Mouse (Mus musculus) midbrain, embryonic 11.5 days (tissue): ENCODE measurements around the gene Zfp599. TPM values are rescaled to one million over a fixed set of nuclear protein-coding genes. Genes with fewer than 3 reads are reported as not detected.

Experiments used
- ATAC-seq: fragments of 200-750 bp; cut with Nextera tagmentation; 2 replicates; pipeline ENCODE4 v1.8.0; 2017; ENCODE audit warnings: moderate TSS enrichment, moderate library complexity; ENCODE audit not compliant: low FRiP score
- DNase-seq: peaks from one replicate; pipeline ENCODE4 v3.0.0; 2015; ENCODE audit warnings: low spot score; ENCODE audit errors: missing footprints
- H3K27ac ChIP-seq: fragments of 300-500 bp; sonication (generic); 2 replicates; pipeline ENCODE4 v1.5.1; 2014; ENCODE audit warnings: low read depth, low read length
- H3K27me3 ChIP-seq: fragments of 300-500 bp; sonication (generic); 2 replicates; pipeline ENCODE4 v1.6.1; 2014; ENCODE audit warnings: mild to moderate bottlenecking, low read length, moderate library complexity, mixed read lengths; ENCODE audit not compliant: control insufficient read depth, insufficient read depth
- H3K36me3 ChIP-seq: fragments of 300-500 bp; sonication (generic); 2 replicates; pipeline ENCODE4 v1.6.1; 2014; ENCODE audit warnings: mild to moderate bottlenecking, low read length, moderate library complexity, mixed read lengths; ENCODE audit not compliant: control insufficient read depth, insufficient read depth
- H3K4me1 ChIP-seq: fragments of 300-500 bp; sonication (generic); 2 replicates; pipeline ENCODE4 v1.6.1; 2014; ENCODE audit warnings: low read length; ENCODE audit not compliant: control insufficient read depth, insufficient read depth
- H3K4me2 ChIP-seq: fragments of 300-500 bp; sonication (generic); 2 replicates; pipeline ENCODE4 v1.6.1; 2014; ENCODE audit warnings: mild to moderate bottlenecking, moderate library complexity
- H3K4me3 ChIP-seq: fragments of 300-500 bp; sonication (generic); 2 replicates; pipeline ENCODE4 v1.5.1; 2014; ENCODE audit warnings: low read depth, low read length
- H3K9ac ChIP-seq: fragments of 300-500 bp; sonication (generic); 2 replicates; pipeline ENCODE4 v1.6.1; 2014; ENCODE audit warnings: low read length
- H3K9me3 ChIP-seq: fragments of 300-500 bp; sonication (generic); 2 replicates; pipeline ENCODE4 v1.6.1; 2016; ENCODE audit warnings: low read length; ENCODE audit not compliant: control insufficient read depth
- WGBS: fragments of 180-500 bp; shearing (Covaris S2); extraction: QIAGEN DNeasy Blood & Tissue Kit; methylation state at CpG from one replicate; pipeline ENCODE4 v1.1.7; 2014; 5-methylcytosine and 5-hydroxymethylcytosine counted together
- polyA plus RNA-seq: library from polyadenylated mRNA; unstranded; fragments of >200 nt; fragmentation: Nextera tagmentation; extraction: Ambion mirVana; gene quantifications from 2 replicates; pipeline ENCODE4 v1.2.1, GENCODE M21; 2014

Gene Zfp599
- polyA plus RNA-seq, 1 experiment from 2014 or later = 6.7 TPM

GRCm38 (mm10) chr9:22213785-22214194 lies 45.9 kb downstream of the Zfp599 start:
- H3K36me3 ChIP-seq = no peaks in the 10 kb centered on the region
- no peaks in the 10 kb centered on the region for H3K27me3 ChIP-seq
- no peak overlapping the region for H3K27ac ChIP-seq
- 82% methylated on average over 2 of the region's 2 CpGs for WGBS
- H3K4me2 ChIP-seq = no peak overlapping the region
- no peak overlapping the region for H3K4me3 ChIP-seq
- DNase-seq (no peak), ATAC-seq (no peak)
- H3K4me1 ChIP-seq = no peaks in the 10 kb centered on the region
- H3K9me3 ChIP-seq = no peaks in the 10 kb centered on the region
- no peak overlapping the region for H3K9ac ChIP-seq

Other genes with a start within 250 kb of the Zfp599 start
- 49.8 and 53.9 TPM in 2 replicates for gene Elavl3, start 207.9 kb downstream of the Zfp599 start, polyA plus RNA-seq
- not detected in 2 replicates for gene Gm49318, start 188.6 kb downstream of the Zfp599 start, polyA plus RNA-seq
- 7.6 and 7.9 TPM in 2 replicates for gene Zfp653, start 188.5 kb downstream of the Zfp599 start, polyA plus RNA-seq
- gene Ecsit, start 174.5 kb downstream of the Zfp599 start, polyA plus RNA-seq = 31.2 and 31.5 TPM in 2 replicates
- gene Cnn1, start 160.7 kb downstream of the Zfp599 start, polyA plus RNA-seq = 1.3 and 1.6 TPM in 2 replicates
- 208 and 225 TPM in 2 replicates for gene Elof1, start 142.7 kb downstream of the Zfp599 start, polyA plus RNA-seq
- gene Acp5, start 124.2 kb downstream of the Zfp599 start, polyA plus RNA-seq = 15.4 and 19.7 TPM in 2 replicates
- 63.9 and 66.6 TPM in 2 replicates for gene Pigyl, start 103.0 kb downstream of the Zfp599 start, polyA plus RNA-seq
- gene Zfp872, start 71.8 kb downstream of the Zfp599 start, polyA plus RNA-seq = 0.17 and 0.23 TPM in 2 replicates
- 11.3 and 11.8 TPM in 2 replicates for gene Zfp809, start 34.2 kb downstream of the Zfp599 start, polyA plus RNA-seq
- gene Zfp810, start 47.8 kb upstream of the Zfp599 start, polyA plus RNA-seq = 25.9 and 27.4 TPM in 2 replicates
- 40.9 and 45.8 TPM in 2 replicates for gene Anln, start 129.3 kb upstream of the Zfp599 start, polyA plus RNA-seq
- 11.1 and 13.6 TPM in 2 replicates for gene 9530077C05Rik, start 151.6 kb upstream of the Zfp599 start, polyA plus RNA-seq
- gene Gm17545, start 194.4 kb upstream of the Zfp599 start, polyA plus RNA-seq = not detected in 2 replicates
- 50.6 and 54.2 TPM in 2 replicates for gene Rp9, start 209.8 kb upstream of the Zfp599 start, polyA plus RNA-seq
- 17.4 and 21.1 TPM in 2 replicates for gene Bbs9, start 215.8 kb upstream of the Zfp599 start, polyA plus RNA-seq